Mouse (Mus musculus) T-helper 1 cell (primary cell): Measurements from ENCODE around the gene Olfr331.
"Not testable (repeated sequence)": the region's sequence is repeated elsewhere in the genome, so short reads cannot be mapped to it uniquely, and the experiment has no call there.

Experiments
- in situ Hi-C: fragments of 300-600 bp; cut with MboI, MseI; formaldehyde crosslinking; loops from one replicate; pipeline ENCODE4 v1.15.1; 2025; ENCODE audit warnings: high pct_unique_total_duplicates

Olfr331 gene

DNA sequence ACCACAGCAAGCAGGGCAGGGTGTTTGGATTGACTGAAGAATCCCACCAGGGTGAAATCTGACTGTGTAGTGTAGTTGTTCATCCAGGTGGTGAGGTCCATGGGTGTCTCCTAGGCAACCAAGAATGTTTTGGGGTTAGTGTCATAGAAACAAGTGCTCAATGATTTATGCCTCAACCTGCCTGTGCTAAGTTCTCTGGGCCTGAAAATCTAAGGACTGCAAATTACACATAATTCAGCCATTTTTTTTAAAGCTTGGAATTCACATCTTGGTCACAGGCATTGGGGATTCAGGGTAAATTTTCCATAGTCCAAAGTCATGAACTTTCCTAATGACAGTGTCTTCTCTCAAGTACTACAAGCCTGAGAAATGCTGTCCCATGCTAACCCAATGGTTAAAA is at the start of gene Olfr331:
Gene Olfr331 (minus strand): TSS at position 101 of the 400 bp plus-strand sequence.
- in situ Hi-C loops, result not testable (repeated sequence)

DNA sequence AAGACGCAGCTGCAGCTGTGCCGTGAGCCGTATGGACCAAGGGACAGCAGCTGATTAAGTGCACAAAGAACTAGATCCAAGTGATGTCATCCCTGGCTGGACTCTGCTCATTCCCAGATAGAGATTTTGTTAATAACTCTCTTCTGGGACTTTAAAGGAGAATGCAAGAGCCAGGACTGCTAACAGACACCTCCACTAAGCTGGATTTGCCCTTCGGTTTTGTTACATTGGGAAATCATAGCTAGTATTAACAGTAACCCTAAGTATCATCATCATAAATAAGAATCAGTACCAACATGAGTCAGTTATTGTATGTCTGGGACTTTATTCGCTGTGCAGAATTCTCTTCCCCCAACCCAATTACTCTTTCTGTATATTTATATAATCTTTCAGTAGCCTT is 44.0 kb upstream of the Olfr331 start, which contains the start of gene Olfr329-ps:
Gene Olfr329-ps (minus strand): TSS at position 101 of the 400 bp plus-strand sequence.
- in situ Hi-C loops, result no loop called here

DNA sequence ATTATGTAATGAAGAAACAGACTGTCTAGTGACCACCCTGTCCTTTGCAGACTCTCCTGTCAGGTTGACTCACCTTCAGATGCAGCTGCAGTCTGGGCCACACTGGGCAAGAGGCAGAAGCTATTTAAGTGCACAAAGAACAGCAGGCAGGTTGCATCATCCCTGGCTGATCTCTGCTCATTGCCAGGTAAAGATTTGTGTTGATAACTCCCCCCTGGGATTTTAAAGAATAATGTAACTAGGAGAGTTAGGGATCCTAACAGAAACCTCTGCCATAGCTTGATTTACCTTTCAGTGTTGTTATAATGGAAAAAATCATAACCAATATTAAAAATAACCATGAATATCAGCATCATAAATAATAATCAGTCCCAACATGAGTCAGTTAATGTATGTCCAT is 32.4 kb upstream of the Olfr331 start, which contains the start of gene Olfr330:
Gene Olfr330 (minus strand): TSS at position 101 of the 400 bp plus-strand sequence.
- in situ Hi-C loops, result not testable (repeated sequence)

DNA sequence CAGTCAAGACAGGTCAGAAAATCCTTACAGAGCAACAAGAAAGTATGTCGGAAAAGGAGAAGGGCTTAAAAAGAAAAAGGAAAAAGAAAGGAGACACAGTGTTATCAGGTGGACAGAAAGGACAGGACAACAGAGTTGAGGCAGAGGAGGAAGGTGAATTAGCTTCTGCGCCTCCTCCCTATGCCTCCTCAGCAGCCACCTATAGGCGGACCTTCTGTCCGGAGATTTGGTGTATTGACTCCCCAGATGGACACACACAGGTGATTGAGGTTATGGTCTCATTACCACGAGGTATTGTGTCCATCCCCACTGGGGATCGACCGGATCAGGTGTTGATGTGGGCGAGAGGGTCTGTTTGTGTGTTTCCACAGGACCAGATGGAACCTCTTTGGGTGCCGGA is 17.4 kb upstream of the Olfr331 start:
- in situ Hi-C loops, result not testable (repeated sequence)

DNA sequence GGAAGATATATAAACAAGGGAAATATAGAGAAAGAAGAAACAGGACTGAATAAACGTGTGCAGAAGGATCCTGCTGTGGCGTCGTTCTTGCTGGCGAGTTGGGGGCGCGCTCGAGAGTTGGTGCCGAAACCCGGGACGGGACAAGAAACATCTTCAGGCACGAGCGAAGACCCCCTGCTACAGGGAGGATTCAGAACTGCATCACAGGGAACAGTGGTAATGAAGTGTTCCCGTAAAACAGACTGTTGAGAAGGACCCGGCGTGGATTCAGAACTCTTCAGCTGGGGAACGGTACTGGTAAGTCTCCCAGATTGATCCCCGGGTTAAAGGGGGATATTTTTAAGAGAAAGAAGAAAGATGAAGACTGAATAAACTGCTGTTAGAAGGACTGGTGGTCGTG is 16.5 kb upstream of the Olfr331 start:
- in situ Hi-C loops, result not testable (repeated sequence)

DNA sequence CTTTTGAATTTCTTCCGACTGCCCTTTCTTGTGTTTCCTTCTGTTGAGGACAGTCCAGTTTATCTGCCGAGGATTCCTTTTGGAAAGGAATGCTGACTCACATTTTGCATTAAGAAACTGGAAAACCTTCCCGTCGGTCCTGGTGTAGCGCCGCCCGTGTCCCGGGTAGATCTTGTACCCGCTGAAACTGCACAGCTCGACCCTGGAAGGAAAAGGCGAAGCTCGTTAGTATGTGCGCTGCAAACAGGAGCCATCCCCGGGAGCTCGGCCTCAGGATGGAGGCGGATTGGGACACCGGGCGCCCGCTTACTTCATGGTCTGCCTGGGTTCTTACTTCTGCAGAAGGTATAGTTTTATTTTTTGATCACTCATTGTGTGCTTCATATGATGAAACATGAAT is 6.7 kb upstream of the Olfr331 start:
- in situ Hi-C loops, result not testable (repeated sequence)

DNA sequence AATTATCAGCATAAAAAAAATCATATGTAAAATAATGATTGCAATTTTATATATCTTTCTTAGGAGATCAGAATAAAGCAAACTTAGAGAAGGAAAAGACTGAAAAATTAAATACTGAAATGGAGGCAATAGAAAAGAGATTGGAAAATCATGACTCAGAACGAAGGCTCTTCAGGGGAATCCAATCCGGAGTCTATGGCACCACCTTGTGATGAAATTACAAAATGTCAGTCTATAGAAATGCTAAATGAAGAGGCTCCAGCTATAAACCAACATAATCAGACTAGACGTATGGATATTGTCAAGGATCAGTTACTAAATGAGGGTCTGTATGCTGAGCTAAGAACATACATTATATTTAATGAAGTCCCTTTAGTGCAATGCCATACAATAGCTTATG is 3.1 kb downstream of the Olfr331 start:
- in situ Hi-C loops, result no loop called here

DNA sequence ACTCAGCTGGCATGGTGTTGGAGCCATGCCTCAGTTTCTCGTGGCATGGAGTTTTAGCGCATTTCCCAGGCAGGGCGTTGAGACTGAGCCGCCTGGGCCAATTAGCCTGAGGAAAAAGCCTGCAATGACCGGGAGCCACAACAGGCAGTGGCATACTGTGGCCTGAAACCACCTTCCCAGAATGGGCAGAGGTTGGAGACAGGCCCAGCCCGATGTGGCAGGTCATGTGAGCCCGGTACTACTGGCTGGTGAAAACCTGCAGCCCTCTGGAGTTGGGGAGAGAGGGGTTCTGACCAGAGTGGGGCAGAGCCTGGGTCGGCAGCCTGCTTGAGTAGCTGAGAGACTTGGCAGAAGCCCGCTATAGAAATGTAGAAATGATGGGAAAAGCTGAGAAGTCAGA is 3.6 kb downstream of the Olfr331 start:
- in situ Hi-C loops, result no loop called here

DNA sequence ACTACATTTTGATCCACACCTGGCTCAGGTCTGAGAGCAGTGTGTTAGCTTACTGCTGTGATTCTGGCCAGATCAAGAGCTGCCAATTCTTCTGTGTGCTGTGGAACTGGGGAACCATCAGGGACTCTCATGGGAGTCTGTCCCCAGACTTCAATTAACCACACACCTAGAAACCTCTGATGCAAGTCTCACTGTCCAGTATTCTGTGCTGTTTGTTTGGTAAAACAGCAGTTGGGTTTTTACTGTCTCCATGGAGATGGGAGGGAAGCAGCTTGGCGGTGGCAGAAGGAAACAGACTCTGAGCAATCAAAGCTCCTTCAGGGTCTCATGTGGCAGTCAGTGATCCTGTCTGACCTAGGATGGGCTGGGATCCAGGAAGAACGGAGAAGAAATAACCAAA is 9.9 kb downstream of the Olfr331 start, which contains the start of gene Olfr332:
Gene Olfr332 (minus strand): TSS at position 101 of the 400 bp plus-strand sequence.
- in situ Hi-C loops, result no loop called here

DNA sequence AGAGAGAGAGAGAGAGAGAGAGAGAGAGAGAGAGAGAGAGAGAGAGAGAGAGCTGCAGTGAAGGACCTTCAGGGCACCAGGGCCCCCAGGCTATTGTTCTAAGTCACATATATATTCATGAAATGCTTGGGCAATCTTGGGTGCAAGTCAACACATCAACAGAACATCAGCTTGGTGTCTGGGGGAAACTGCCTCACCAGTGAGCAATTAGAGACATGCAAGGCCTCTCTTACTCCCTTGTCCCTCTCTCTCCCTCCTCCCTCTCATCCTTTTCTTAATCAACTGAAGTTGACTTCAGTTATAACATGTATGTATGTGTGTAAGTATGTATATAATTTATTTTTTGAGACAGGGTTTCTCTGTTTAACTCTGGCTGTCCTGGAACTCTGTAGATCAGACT is 40.2 kb downstream of the Olfr331 start, which contains the start of gene Olfr30:
Gene Olfr30 (minus strand): TSS at position 101 of the 400 bp plus-strand sequence.
- in situ Hi-C loops, result no loop called here

DNA sequence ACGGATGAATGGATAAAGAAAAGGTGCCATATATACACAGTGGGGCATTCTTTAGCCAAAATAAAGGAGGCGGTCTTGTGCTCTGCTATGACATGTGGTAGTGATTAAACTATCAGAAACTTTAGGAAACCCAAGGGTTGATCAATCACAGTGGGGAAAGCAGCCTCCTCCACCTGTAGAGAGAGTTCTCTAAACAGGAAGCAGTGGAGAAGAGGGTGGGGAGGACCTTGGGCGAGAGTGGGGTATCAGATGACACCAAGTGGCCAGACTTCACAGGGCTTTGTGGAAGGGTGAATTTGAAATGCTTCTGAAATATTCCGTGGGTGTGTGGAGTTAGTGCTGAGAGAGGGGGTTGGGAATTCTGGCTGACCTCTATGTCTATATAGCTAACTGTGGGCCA is 48.8 kb downstream of the Olfr331 start:
- in situ Hi-C loops, result no loop called here

DNA sequence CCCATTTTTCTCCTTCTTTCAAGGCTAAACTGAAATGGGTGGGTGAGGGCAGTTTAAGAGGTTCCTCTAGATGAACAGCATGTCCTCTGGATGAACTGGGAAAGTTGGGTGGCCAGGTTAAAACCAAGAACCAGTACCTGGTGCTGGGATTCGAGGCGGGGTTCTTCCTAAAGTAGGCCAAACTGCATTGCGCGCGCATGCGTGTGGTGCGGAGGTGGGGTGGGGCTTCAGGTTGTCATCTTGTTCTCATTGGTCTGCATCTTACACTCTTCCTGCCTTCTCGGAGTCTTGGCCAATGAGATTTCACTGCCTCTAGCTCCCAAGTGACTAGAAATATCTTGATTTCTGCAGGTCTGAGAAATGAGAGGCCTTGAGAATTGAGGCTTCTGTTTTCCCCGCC is 49.6 kb downstream of the Olfr331 start, which contains the start of gene Lypd9:
Gene Lypd9 (minus strand): TSS at position 165 of the 400 bp plus-strand sequence.
- in situ Hi-C loops, result no loop called here
